ENCODE assay signal across 23 mouse cellular contexts in the genomic region with DNA sequence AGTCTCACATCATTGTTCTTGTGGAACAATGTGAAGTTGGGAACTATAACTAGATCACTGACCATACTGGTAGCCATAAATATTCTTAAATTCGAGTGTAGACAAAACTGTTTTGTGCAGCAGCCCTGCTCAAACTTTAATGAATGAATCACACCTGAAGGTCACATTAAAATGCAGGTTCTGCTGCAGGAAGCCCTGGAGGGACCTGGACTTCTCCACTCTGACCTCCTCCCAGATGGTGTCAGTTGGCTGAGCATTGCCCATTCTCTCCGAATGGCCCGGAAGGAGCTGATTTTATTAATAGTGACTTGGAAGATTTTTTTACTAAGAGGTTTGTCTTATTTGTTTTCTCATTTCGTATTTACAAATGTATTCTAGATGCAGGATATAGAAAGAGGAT.
"Had no signal": no experiment of that assay in that cellular context is flagged by ENCODE, and none has a peak within 500 bp of the region (broad histone marks: within the 10 kb centered on the region; RNA-seq: fewer than 3 reads in every experiment).

No protein-coding gene starts in this region.

- H3K27ac ChIP-seq: heart, adult 2 months; heart, embryonic 13.5 days; hindbrain, embryonic 13.5 days; hindbrain, embryonic 15.5 days; hindbrain, postnatal 0 days; left cerebral cortex, adult 2 months; liver, embryonic 13.5 days; liver, embryonic 15.5 days had no signal

- H3K27me3 ChIP-seq: heart, embryonic 13.5 days; heart, embryonic 15.5 days; hindbrain, embryonic 13.5 days; hindbrain, embryonic 15.5 days; limb, embryonic 12.5 days; liver, embryonic 13.5 days; liver, embryonic 15.5 days had no signal

- H3K36me3 ChIP-seq: heart, embryonic 13.5 days; heart, embryonic 15.5 days; hindbrain, embryonic 13.5 days; hindbrain, embryonic 15.5 days; limb, embryonic 12.5 days; liver, embryonic 13.5 days; liver, embryonic 15.5 days had no signal

- H3K4me1 ChIP-seq: heart, embryonic 13.5 days; heart, embryonic 15.5 days; hindbrain, embryonic 13.5 days; hindbrain, embryonic 15.5 days; liver, embryonic 13.5 days; liver, embryonic 15.5 days had no signal

- H3K4me3 ChIP-seq: heart, adult 2 months; heart, embryonic 13.5 days; heart, embryonic 15.5 days; hindbrain, embryonic 13.5 days; hindbrain, embryonic 15.5 days; left cerebral cortex, adult 2 months; limb, embryonic 12.5 days; liver, embryonic 13.5 days; liver, embryonic 15.5 days had no signal

- H3K4me2 ChIP-seq: heart, embryonic 11.5 days; heart, embryonic 13.5 days; heart, embryonic 15.5 days; hindbrain, embryonic 13.5 days; hindbrain, embryonic 15.5 days; limb, embryonic 12.5 days; liver, embryonic 11.5 days; liver, embryonic 13.5 days; liver, embryonic 15.5 days had no signal

- ATAC-seq: hindbrain, postnatal 0 days; intestine, embryonic 16.5 days had no signal

- H3K9ac ChIP-seq: heart, embryonic 13.5 days; heart, embryonic 15.5 days; hindbrain, embryonic 13.5 days; hindbrain, embryonic 15.5 days; limb, embryonic 12.5 days; liver, embryonic 13.5 days; liver, embryonic 15.5 days had no signal

- DNase-seq: gastrocnemius, postnatal 14 days; gastrocnemius, postnatal 36 days; heart, adult 11 months; heart, adult 2 months; heart, postnatal 14 days; heart, postnatal 36 days; kidney, adult 18-20 months; kidney, postnatal 10 days; kidney, postnatal 36 days; layer of hippocampus, adult 9-11 months; liver; liver, embryonic 13.5 days had no signal

- H3K9me3 ChIP-seq: heart, embryonic 13.5 days; heart, embryonic 15.5 days; hindbrain, embryonic 13.5 days; hindbrain, embryonic 15.5 days; limb, embryonic 12.5 days; liver, embryonic 13.5 days; liver, embryonic 15.5 days had no signal
